Mouse (Mus musculus) CH12F3 (cell line): ENCODE data around the gene Crybg1.
"Not testable (repeated sequence)": the region's sequence is repeated elsewhere in the genome, so short reads cannot be mapped to it uniquely, and the experiment has no call there.

ENCODE experiments used
- in situ Hi-C: fragments of 300-500 bp; cut with MboI; formaldehyde crosslinking; loops from 2 replicates; pipeline ENCODE4 v1.14.3; 2020; ENCODE audit warnings: low sequenced_read_pairs

Gene Crybg1

GRCm38 (mm10) chr10:43980080-43980479 is 168.6 kb downstream of the Crybg1 start:
- in situ Hi-C loops = no loop called here

GRCm38 (mm10) chr10:43977353-43977752 is 171.3 kb downstream of the Crybg1 start:
- in situ Hi-C loops = no loop called here

GRCm38 (mm10) chr10:43973244-43973643 is 175.4 kb downstream of the Crybg1 start:
- in situ Hi-C loops = no loop called here

GRCm38 (mm10) chr10:43964943-43965342 is 183.7 kb downstream of the Crybg1 start:
- in situ Hi-C loops = no loop called here

- in situ Hi-C loops = no loop called here
Measured at GRCm38 (mm10) chr10:43953942-43954341, 194.7 kb downstream of the Crybg1 start.

- in situ Hi-C loops = no loop called here
Measured at GRCm38 (mm10) chr10:43945435-43945834, 203.2 kb downstream of the Crybg1 start.

- in situ Hi-C loops = no loop called here
Measured at GRCm38 (mm10) chr10:43943736-43944135, 204.9 kb downstream of the Crybg1 start.

GRCm38 (mm10) chr10:43939136-43939662 is 209.5 kb downstream of the Crybg1 start:
- in situ Hi-C loops = no loop called here

GRCm38 (mm10) chr10:43928596-43928995 is 220.1 kb downstream of the Crybg1 start:
- in situ Hi-C loops = no loop called here

GRCm38 (mm10) chr10:43927736-43928135 is 220.9 kb downstream of the Crybg1 start:
- in situ Hi-C loops = no loop called here

GRCm38 (mm10) chr10:43925776-43926175 is 222.9 kb downstream of the Crybg1 start:
- in situ Hi-C loops = not testable (repeated sequence)

- in situ Hi-C loops = no loop called here
Measured at GRCm38 (mm10) chr10:43923096-43923495, 225.6 kb downstream of the Crybg1 start.

- in situ Hi-C loops = loop anchor here (10.0 kb wide), 2 partner anchors 174 to 344 kb away; partner anchors contain the start of gene Cd24a
Measured at GRCm38 (mm10) chr10:43918696-43919608, 229.7 kb downstream of the Crybg1 start.

- in situ Hi-C loops = loop anchor here (10.0 kb wide), 2 partner anchors 172 to 342 kb away; partner anchors contain the start of gene Cd24a
Measured at GRCm38 (mm10) chr10:43916737-43917136, 231.9 kb downstream of the Crybg1 start.

- in situ Hi-C loops = loop anchor here (10.0 kb wide), 2 partner anchors 171 to 341 kb away; partner anchors contain the start of gene Cd24a
Measured at GRCm38 (mm10) chr10:43916181-43916580, 232.5 kb downstream of the Crybg1 start.

- in situ Hi-C loops = loop anchor here (10.0 kb wide), 2 partner anchors 167 to 337 kb away; partner anchors contain the start of gene Cd24a
Measured at GRCm38 (mm10) chr10:43912236-43912635, 236.4 kb downstream of the Crybg1 start.

GRCm38 (mm10) chr10:43910873-43911142 is 237.8 kb downstream of the Crybg1 start:
- in situ Hi-C loops = loop anchor here (10.0 kb wide), 2 partner anchors 166 to 336 kb away; partner anchors contain the start of gene Cd24a

- in situ Hi-C loops = loop anchor here (10.0 kb wide), 2 partner anchors 165 to 335 kb away; partner anchors contain the start of gene Cd24a
Measured at GRCm38 (mm10) chr10:43910032-43910872, 238.4 kb downstream of the Crybg1 start.

- in situ Hi-C loops = no loop called here
Measured at GRCm38 (mm10) chr10:43904569-43904968, 244.1 kb downstream of the Crybg1 start.

GRCm38 (mm10) chr10:43901578-43902194 is 247.0 kb downstream of the Crybg1 start, which contains the start of the genes Qrsl1 and Rtn4ip1:
Gene Qrsl1, minus strand, starts transcription at chr10:43901745.
Gene Rtn4ip1, plus strand, starts transcription at chr10:43901807.
- in situ Hi-C loops = no loop called here
